Mouse (Mus musculus) left cerebral cortex, adult 2 months (tissue): ENCODE results near the gene Coa3. TPM values are rescaled to one million over a fixed set of nuclear protein-coding genes. Genes with fewer than 3 reads are reported as not detected.
"Not testable (repeated sequence)": the region's sequence is repeated elsewhere in the genome, so short reads cannot be mapped to it uniquely, and the experiment has no call there.

Source experiments
- DNase-seq, 2 experiments: peaks; one replicate each; pipeline ENCODE4 v3.0.0; 2021 to 2022; ENCODE audit warnings: low spot score in 2 of 2, mixed read lengths in 1 of 2; ENCODE audit errors: extremely low spot score in 1 of 2
- H3K27ac ChIP-seq: fragments of 200-600 bp; 2 replicates; pipeline ENCODE4 v1.8.1; 2022
- H3K4me3 ChIP-seq: fragments of 200-600 bp; 2 replicates; pipeline ENCODE4 v1.8.1; 2022
- CTCF ChIP-seq: fragments of 200-600 bp; IDR thresholded peaks from 2 replicates; pipeline ENCODE4 v1.8.1; 2022; ENCODE audit warnings: antibody characterized with exemption, mild to moderate bottlenecking, moderate library complexity
- intact Hi-C: fragments of 180-260 bp; cut with DNase I; formaldehyde crosslinking; loops from one replicate; pipeline ENCODE4 v1.15.1; 2025
- long read RNA-seq, 2 experiments: library from polyadenylated mRNA; stranded (forward); transcript quantifications; one replicate each; pipeline ENCODE4 v2.0.0; 2021; ENCODE audit warnings: borderline mapping rate in 2 of 2
- total RNA-seq, 2 experiments: library from RNA; stranded (reverse); gene quantifications; 2 replicates each; pipeline ENCODE4 v1.2.3; 2021

Coa3 gene
- total RNA-seq = 10 to 100 TPM; 97.5 to 98.4 TPM
- long read RNA-seq, experiment 1, transcript Coa3-201 (2 exons, 886 nt) = major isoform, 100 of 104 reads
- long read RNA-seq, experiment 1, partial matches to known transcripts = 0 of 104 reads
- long read RNA-seq, experiment 1, other reads (novel, unspliced or antisense) = 4 of 104 reads
- long read RNA-seq, experiment 2, transcript Coa3-201 (2 exons, 886 nt) = major isoform, 54 of 56 reads
- long read RNA-seq, experiment 2, partial matches to known transcripts = 0 of 56 reads
- long read RNA-seq, experiment 2, other reads (novel, unspliced or antisense) = 2 of 56 reads

DNA sequence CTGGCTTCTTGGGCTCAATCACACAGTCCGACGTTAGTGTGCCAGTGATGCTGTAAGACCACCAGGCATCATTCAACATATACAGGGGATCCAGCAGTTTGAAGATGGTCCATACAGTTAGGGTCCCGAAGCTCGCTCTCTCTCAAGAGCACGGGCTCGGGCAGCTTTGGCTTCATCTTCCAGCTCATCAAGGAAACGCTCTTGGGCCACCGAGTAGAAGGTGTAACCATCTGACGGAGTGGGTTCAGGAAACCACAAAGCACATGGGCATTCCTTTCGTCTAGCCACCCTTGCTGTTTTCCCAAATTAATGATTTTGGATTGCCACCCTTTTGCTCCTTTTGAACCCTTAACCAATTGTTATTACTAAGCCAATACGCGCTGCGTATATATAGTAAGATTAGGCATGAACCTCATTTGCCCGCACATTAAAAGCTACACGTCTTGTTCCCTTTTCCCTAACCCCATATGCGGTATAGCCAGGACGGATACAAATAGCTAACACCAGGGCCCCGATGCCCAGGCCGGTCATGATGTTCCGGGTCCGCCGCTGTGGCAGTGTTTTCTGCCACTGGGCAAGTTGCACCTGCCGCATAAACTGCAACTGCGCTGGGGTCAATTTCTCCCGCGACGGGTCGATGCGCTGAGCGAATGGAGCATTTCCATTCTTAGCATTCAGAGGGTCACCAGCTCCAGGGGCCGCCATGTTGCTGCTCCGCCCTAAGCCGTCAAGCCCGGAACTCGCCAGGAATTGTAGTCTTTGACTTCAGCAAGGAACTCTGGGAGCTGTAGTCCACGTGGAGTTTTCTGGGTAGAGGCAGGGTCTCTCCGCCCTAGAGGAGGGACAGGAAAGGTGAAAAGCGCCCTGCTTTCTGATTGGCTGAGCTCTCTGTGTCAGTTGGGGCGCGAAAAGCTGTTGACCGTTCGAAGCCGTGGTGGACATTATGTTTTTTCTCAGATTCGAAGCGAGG is at the start of gene Coa3, which contains the start of gene Cntd1:
Gene Coa3 (minus strand): TSS at position 892 of the 970 bp plus-strand sequence.
Gene Cntd1 (plus strand): TSS at position 790 of the 970 bp plus-strand sequence.
- Histone ChIP-seq H3K4me3 (peak within 1 kb of the TSS; percentile 84), H3K27ac (peak within 1 kb of the TSS; percentile 91)
- peak; percentile 80 to 83 for DNase-seq
- intact Hi-C loops = loop anchor here (2.0 kb wide), 1 partner anchor 26 kb away; the partner anchor contains the start of gene Vps25
- peak; percentile 7 for TF ChIP-seq CTCF

DNA sequence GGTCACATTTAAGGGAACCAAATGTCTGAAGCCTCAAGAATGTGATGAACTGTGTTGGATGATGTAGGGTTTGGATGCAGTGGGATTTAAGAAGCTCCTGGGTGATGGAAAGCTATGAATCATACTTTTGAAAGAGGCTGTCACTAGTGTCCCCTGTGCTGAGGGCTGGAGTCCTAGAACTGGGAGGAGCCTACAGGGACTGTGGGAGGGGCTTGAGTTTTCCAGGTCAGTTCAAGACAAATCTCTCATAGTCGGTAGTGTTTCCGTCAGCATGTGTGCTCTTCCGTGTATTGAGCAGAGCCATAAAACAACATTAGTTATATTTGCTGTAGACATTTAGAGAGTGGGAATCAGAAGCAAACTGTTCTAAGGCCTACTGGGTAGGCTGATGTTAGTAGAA is 48.4 kb upstream of the Coa3 start:
- H3K4me3 ChIP-seq = no peak overlapping the region
- intact Hi-C loops = no loop called here
- TF ChIP-seq CTCF = no peak
- no peak overlapping the region for H3K27ac ChIP-seq
- no peak for DNase-seq

- TF ChIP-seq CTCF = no peak
- Histone ChIP-seq H3K4me3 (no peak overlapping the region), H3K27ac (no peak overlapping the region)
- no peak for DNase-seq
- intact Hi-C loops = no loop called here
Observed at GRCm38 (mm10) chr11:101326147-101326546, 47.2 kb upstream of the Coa3 start.

GRCm38 (mm10) chr11:101325201-101325600 is 46.3 kb upstream of the Coa3 start:
- intact Hi-C loops, H3K27ac ChIP-seq, DNase-seq, H3K4me3 ChIP-seq: not testable (repeated sequence)

GRCm38 (mm10) chr11:101324763-101325162 is 45.8 kb upstream of the Coa3 start, which contains the start of gene Aoc2:
TSS of gene Aoc2 (plus strand) at chr11:101325063.
- intact Hi-C loops = no loop called here
- no peak for TF ChIP-seq CTCF
- Histone ChIP-seq H3K27ac (no peak within 1 kb of the TSS), H3K4me3 (no peak within 1 kb of the TSS)
- DNase-seq = no peak

GRCm38 (mm10) chr11:101323609-101324008 is 44.7 kb upstream of the Coa3 start:
- no peak overlapping the region for H3K4me3 ChIP-seq
- intact Hi-C loops = loop anchor here (1.0 kb wide), 1 partner anchor 72 kb away; no protein-coding TSS in a partner anchor
- peak; percentile 97 for TF ChIP-seq CTCF
- no peak overlapping the region for H3K27ac ChIP-seq
- DNase-seq = peak; percentile 63 to 75

GRCm38 (mm10) chr11:101316501-101316917 is 37.6 kb upstream of the Coa3 start:
- TF ChIP-seq CTCF = no peak
- DNase-seq = peak in 1 of 2 experiments; percentile 19
- Histone ChIP-seq H3K4me3 (peak overlapping the region; percentile 100), H3K27ac (peak overlapping the region; percentile 87)
- intact Hi-C loops = no loop called here

DNA sequence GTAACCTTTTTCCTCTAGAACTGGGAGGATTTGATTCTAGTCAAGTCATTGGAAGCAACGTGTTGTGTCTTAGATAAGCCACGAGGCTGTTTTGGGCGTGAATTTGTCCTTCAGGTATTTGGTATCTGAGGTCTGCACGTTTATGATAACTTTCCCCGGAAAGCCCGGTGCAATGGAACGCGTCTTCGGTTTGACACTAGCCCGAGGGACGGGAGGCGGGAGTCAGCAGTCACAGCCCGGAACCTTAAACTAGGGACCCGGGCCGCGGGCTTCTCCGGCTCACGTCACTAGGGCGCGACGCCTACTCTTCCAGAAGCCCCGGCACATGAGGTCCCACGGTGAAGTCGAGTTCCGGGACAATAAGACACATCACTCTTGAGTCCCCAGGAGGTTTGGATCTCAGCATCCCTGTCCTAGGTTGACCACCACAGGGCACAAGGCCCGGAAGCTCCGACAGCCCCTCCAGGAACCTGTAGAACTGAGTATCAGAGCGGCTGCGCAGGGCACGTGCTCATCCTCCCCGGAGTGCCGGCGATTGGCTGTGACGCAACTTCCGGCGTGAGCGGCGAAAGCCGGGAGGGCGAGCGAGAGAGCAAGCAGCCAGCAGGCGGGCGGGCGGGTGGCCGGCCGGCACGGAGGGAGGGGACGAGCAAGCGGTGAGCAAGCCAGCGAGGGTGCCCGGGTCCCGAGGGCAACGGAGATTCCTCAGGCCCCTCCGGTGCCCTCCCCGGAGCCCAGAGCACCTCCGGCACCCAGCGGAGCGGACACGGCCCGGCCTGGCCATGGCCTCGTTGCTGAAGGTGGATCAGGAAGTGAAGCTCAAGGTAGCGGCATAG is 37.0 kb upstream of the Coa3 start, which contains the start of gene Psme3:
Gene Psme3 (plus strand): TSS at position 549 of the 836 bp plus-strand sequence.
- TF ChIP-seq CTCF = no peak; the same call in 1 of the 2 replicates
- Histone ChIP-seq H3K27ac (peak within 1 kb of the TSS; percentile 87), H3K4me3 (peak within 1 kb of the TSS; percentile 100)
- DNase-seq = peak; percentile 92 to 95
- intact Hi-C loops = no loop called here

DNA sequence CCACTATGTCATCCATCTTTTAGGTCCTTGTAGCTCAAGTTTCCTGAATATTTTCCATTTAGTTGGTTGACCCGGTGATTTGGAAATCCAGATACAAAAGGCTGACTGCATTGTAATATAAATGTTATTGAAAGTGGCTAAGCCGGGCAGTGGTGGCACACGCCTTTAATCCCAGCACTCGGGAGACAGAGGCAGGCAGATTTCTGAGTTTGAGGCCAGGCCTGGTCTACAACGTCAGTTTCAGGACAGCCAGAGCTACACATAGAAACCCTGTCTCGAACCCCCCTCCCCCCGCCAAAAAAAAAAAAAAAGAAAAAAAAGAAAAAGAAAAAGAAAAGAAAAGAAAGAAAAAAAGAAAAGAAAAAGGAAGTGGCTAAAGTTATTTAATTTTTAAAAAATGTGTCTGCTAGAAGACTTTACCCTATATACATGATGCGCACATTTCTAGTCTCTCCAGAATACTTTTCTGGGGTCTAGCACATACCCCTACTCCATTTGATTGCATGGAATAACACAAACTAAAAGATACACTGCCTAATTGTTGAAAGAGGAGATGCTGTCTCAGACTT is 36.3 kb upstream of the Coa3 start:
- intact Hi-C loops = no loop called here
- TF ChIP-seq CTCF = no peak

GRCm38 (mm10) chr11:101314567-101314966 is 35.7 kb upstream of the Coa3 start:
- Histone ChIP-seq H3K4me3 (no peak overlapping the region), H3K27ac (no peak overlapping the region)
- intact Hi-C loops = no loop called here
- TF ChIP-seq CTCF = no peak; the same call in 1 of the 2 replicates
- DNase-seq = no peak

More for the DNA sequence above, 36.3 kb upstream of the Coa3 start:
- no peak for DNase-seq
- peak overlapping the region; percentile 100 for H3K4me3 ChIP-seq
- peak overlapping the region; percentile 87 for H3K27ac ChIP-seq

DNA sequence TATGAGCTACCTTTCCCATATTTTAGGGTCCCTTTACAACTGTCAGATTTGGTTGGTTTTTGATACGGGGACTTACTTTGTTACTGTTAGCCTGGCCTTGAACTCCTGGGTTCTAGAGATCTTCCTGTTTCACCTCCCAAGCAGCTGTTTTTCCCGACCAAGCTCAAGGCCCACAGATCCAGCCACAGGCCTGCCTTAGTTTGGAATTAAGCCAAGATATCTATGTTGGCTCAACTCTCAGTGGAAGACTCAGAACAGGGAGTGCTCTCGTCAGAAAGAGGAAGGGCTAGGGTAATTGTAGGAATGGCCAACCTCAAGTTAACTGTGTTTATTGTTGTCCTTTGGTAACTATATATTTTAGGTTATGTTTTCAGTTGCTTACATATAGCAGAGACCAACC is 33.2 kb upstream of the Coa3 start:
- Histone ChIP-seq H3K4me3 (no peak overlapping the region), H3K27ac (no peak overlapping the region)
- DNase-seq = no peak
- no peak for TF ChIP-seq CTCF
- intact Hi-C loops = no loop called here
